Mouse (Mus musculus): Measurements from ENCODE around the gene P4ha2.

P4ha2 gene

GRCm38 (mm10) chr11:54107239-54107638, 7.3 kb downstream of the P4ha2 start:
- no peak for DNase-seq (ENCODE audit: low spot score in 2 of 2)

- DNase-seq (ENCODE audit: low spot score in 2 of 2) = no peak
These were observed 8.2 kb downstream of the P4ha2 start for GRCm38 (mm10) chr11:54108131-54108530.

GRCm38 (mm10) chr11:54108894-54109293, 9.0 kb downstream of the P4ha2 start:
- DNase-seq (ENCODE audit: low spot score in 2 of 2) = no peak

- no peak for DNase-seq (ENCODE audit: low spot score in 2 of 2)
These were observed 11.4 kb downstream of the P4ha2 start for GRCm38 (mm10) chr11:54111291-54111690.

GRCm38 (mm10) chr11:54111976-54112741, 12.3 kb downstream of the P4ha2 start:
- DNase-seq (ENCODE audit: low spot score in 2 of 2) = peak in 1 of 2 experiments; percentile 47

- peak; percentile 80 to 95 for DNase-seq (ENCODE audit: low spot score in 2 of 2)
These were observed 13.0 kb downstream of the P4ha2 start for GRCm38 (mm10) chr11:54112920-54113319.

GRCm38 (mm10) chr11:54113352-54113751, 13.5 kb downstream of the P4ha2 start:
- no peak for DNase-seq (ENCODE audit: low spot score in 2 of 2)

GRCm38 (mm10) chr11:54114746-54115145, 14.9 kb downstream of the P4ha2 start:
- DNase-seq (ENCODE audit: low spot score in 2 of 2) = no peak

- no peak for DNase-seq (ENCODE audit: low spot score in 2 of 2)
These were observed 15.4 kb downstream of the P4ha2 start for GRCm38 (mm10) chr11:54115301-54115700.

- DNase-seq (ENCODE audit: low spot score in 2 of 2) = no peak
These were observed 16.0 kb downstream of the P4ha2 start for GRCm38 (mm10) chr11:54115911-54116310.

GRCm38 (mm10) chr11:54116406-54116805, 16.5 kb downstream of the P4ha2 start:
- no peak for DNase-seq (ENCODE audit: low spot score in 2 of 2)

- no peak for DNase-seq (ENCODE audit: low spot score in 2 of 2)
These were observed 17.2 kb downstream of the P4ha2 start for GRCm38 (mm10) chr11:54117096-54117495.

- no peak for DNase-seq (ENCODE audit: low spot score in 2 of 2)
These were observed 19.2 kb downstream of the P4ha2 start for GRCm38 (mm10) chr11:54119126-54119525.

- DNase-seq (ENCODE audit: low spot score in 2 of 2) = no peak
These were observed 20.0 kb downstream of the P4ha2 start for GRCm38 (mm10) chr11:54119740-54120360.

- DNase-seq (ENCODE audit: low spot score in 2 of 2) = no peak
These were observed 22.7 kb downstream of the P4ha2 start for GRCm38 (mm10) chr11:54122416-54123264.

GRCm38 (mm10) chr11:54125982-54126648, 26.2 kb downstream of the P4ha2 start:
- no peak for DNase-seq (ENCODE audit: low spot score in 2 of 2)

GRCm38 (mm10) chr11:54126654-54127374, 26.9 kb downstream of the P4ha2 start:
- DNase-seq (ENCODE audit: low spot score in 2 of 2) = no peak

- DNase-seq (ENCODE audit: low spot score in 2 of 2) = no peak
These were observed 27.5 kb downstream of the P4ha2 start for GRCm38 (mm10) chr11:54127397-54127796.

- no peak for DNase-seq (ENCODE audit: low spot score in 2 of 2)
These were observed 30.1 kb downstream of the P4ha2 start for GRCm38 (mm10) chr11:54129955-54130354.

GRCm38 (mm10) chr11:54130721-54131120, 30.8 kb downstream of the P4ha2 start:
- DNase-seq (ENCODE audit: low spot score in 2 of 2) = no peak

- no peak for DNase-seq (ENCODE audit: low spot score in 2 of 2)
These were observed 32.4 kb downstream of the P4ha2 start for GRCm38 (mm10) chr11:54132290-54132689.
